Mouse (Mus musculus) effector memory CD4-positive, alpha-beta T cell, adult 7 months (primary cell): ENCODE data around the gene Cst12. TPM values are rescaled to one million over a fixed set of nuclear protein-coding genes. Genes with fewer than 3 reads are reported as not detected.

Experiments used
- polyA plus RNA-seq: library from polyadenylated mRNA; unstranded; fragments of 100-300 nt; shearing (Covaris generic); gene quantifications from one replicate; pipeline ENCODE4 v1.2.1, GENCODE M21; 2017

Cst12 gene
- polyA plus RNA-seq: not detected

DNA sequence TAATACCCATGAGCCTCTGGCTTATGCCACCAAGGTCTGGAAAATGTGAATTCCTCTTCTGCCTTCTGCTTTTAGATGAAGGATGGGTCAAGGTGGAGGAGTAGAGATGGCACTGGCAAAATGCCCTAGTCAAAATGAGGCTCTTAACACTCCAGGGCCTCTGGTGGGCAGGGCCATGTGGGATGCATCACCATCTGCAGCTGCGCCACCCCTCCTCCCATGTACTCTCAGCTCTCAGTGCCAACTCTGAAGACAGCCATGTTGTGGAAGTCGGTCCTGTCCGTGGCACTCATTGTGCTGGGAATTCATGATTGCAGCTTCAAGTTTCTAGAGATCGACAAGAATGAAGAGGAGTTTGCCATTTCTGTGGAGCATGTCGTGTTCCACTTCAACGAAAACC is at the start of gene Cst12:
Gene Cst12, plus strand, starts transcription at position 220 of the 400 bp plus-strand sequence.

DNA sequence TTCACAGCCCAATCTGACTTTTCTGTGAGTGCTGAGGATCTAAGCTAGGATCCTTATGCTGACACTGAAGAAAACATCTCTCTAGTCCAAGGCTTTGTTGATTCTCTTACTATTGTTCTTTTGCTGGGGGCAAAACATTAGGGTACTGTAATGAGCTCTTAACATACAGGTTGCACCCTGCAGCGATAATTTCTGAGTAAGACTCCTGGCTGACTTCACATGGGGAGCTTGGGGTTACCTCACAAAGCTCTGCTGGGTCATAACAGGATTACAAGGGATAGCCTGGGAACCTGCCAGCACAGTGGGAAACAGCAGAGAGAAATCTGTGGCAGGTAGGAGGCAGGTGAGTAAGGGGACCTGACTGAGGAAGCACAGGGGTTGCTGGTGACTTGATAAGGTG is 39.1 kb upstream of the Cst12 start, which contains the start of gene Cstl1:
Gene Cstl1, plus strand, starts transcription at position 301 of the 400 bp plus-strand sequence.

DNA sequence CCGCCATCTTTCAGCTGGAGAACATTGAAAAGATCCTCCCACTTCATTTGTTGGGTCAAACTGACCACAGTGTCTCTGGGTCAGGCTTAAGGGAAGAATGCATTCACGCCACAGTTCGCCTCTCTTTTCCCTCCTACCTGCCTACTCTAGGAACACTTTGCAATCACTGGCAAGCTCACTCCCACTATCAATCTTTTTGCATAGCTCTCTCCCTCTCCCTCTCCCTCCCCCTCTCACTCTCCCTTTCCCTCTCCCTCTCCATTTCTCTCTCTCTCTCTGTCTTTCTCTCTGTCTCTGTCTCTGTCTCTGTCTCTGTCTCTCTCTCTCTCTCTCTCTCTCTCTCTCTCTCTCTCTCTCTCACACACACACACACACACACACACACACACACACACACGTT is 17.8 kb upstream of the Cst12 start, which contains the start of gene Cst11:
Gene Cst11, minus strand, starts transcription at position 101 of the 400 bp plus-strand sequence.

DNA sequence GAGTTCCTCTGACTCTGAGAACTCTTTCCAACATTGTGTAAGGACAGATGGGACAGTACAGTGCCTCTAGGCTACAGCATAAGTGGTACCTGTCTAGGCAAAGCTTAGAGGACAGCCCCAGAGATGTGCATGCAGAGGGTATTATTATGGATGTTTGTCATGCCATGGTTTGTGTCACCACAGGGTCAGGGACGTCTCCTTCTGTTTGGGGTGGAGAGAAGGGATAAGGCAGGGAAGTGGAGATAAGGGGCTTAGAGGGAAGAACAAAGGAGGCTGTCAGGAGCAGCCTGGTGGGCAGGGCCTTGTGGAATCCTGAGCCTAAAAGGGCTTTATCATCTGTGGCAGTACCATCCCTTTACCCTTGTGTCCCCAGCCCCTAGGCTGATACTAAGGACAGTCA is 7.5 kb upstream of the Cst12 start, which contains the start of gene 8030411F24Rik:
Gene 8030411F24Rik, plus strand, starts transcription at position 301 of the 400 bp plus-strand sequence.

DNA sequence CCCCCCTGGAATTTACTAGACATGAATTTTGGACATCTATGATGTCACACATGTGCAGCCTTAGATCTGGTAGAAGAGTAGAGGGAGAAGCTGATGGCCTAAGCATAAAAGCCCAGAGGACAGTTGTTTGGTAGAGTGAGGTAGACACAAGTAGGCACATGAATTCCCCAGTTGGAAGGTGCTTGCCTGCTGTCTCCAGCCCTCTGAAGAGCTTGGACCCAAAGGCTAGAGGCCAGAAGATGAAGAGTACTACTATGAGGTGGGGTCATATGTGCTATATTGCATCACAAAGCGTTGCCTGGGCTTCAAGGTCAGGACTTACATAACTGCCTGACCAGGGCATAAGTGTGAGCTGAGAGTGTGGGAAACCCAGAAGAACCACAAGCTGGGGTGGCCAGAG is 9.3 kb downstream of the Cst12 start, which contains the start of gene Cst8:
Gene Cst8, plus strand, starts transcription at position 301 of the 400 bp plus-strand sequence.

DNA sequence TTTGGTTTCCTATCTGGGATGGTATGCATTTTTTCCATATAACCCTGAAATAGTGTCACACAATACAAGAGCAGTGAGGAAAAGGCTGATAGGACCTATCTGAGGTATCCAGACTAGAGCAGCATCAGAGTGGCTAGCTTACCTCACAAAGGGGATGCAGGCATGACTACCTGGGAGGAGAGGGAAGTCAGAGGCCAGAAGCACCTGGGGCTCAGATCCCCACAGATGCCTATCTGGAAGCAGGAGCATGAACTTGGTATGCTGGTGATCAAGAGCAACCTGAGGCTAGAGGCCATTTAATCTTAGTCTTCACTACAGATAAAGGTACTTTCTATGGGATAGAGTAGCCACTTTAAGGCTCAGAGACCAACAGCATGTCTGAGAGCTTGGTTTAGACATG is 30.7 kb downstream of the Cst12 start, which contains the start of gene Cst13:
Gene Cst13, plus strand, starts transcription at position 173 of the 400 bp plus-strand sequence.

DNA sequence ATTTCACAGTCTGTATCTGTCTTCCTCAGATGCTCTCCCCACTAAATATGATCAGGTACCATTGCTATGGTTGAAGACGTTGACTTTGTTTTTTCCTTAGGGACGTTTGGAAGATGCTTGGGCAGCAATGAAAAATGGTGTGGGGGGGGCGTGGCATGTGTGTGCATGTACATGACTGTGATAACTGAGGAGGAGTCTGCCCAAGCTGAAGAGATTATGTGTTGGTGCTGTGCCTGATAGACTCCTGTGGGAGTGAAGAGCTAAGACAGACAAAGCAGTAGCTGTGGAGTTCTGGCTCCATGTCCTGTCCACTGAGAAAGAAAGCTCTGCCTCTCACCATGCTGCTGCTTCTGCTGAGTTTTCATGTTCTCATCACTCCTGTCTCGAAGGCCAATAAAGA is 45.8 kb downstream of the Cst12 start, which contains the start of gene Cst9:
Gene Cst9, plus strand, starts transcription at position 236 of the 400 bp plus-strand sequence.

Other genes with a start within 250 kb of the Cst12 start
- gene Nxt1, start 116.8 kb upstream of the Cst12 start, polyA plus RNA-seq: 40.3 TPM
- 5.1 TPM for gene Gzf1, start 108.3 kb upstream of the Cst12 start, polyA plus RNA-seq
- gene Napb, start 56.9 kb upstream of the Cst12 start, polyA plus RNA-seq: 1.2 TPM
- not detected for gene Cstl1, start 39.0 kb upstream of the Cst12 start, polyA plus RNA-seq
- not detected for gene Cst11, start 17.9 kb upstream of the Cst12 start, polyA plus RNA-seq
- gene 8030411F24Rik, start 7.4 kb upstream of the Cst12 start, polyA plus RNA-seq: 0.67 TPM
- gene Cst8, start 9.4 kb downstream of the Cst12 start, polyA plus RNA-seq: not detected
- not detected for gene Cst13, start 30.7 kb downstream of the Cst12 start, polyA plus RNA-seq
- not detected for gene Cst9, start 45.8 kb downstream of the Cst12 start, polyA plus RNA-seq
- gene 9230104L09Rik, start 75.7 kb downstream of the Cst12 start, polyA plus RNA-seq: not detected
- gene Cst3, start 86.3 kb downstream of the Cst12 start, polyA plus RNA-seq: 90.0 TPM
- gene Gm1330, start 213.9 kb downstream of the Cst12 start, polyA plus RNA-seq: not detected
- not detected for gene Gm10750, start 227.9 kb downstream of the Cst12 start, polyA plus RNA-seq